Mouse (Mus musculus): Measurements from ENCODE around the gene Cep97.
"Not testable (repeated sequence)": the region's sequence is repeated elsewhere in the genome, so short reads cannot be mapped to it uniquely, and the experiment has no call there.

DNA sequence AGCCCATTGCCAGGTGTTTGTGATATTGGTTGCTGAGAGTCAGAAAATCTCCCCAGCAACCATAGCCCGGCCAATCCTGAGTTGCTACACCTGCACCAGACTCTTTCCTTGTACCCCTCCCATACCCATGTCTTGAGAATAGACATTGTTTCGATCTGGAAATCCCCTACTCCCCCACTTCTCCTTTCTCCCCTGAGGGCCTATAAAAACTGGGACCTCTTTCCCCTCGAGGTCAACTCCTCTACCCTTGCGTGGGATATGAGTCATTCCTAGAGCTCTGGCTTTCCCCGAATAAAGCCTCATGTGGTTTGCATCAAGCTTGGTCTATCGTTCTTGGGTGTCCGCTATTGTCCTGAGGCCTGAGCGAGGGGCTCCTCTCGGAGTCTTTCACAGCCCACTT lies 19.5 kb upstream of the Cep97 start:
- not testable (repeated sequence) for TF ChIP-seq CTCF (conservative IDR thresholded peaks at IDR 0.05; ENCODE audit: low read length); POU5F1 (IDR thresholded peaks at IDR 0.05; ENCODE audit: borderline replicate concordance, low read length)
